Mouse (Mus musculus): ENCODE measurements around the gene Col4a1. TPM values are rescaled to one million over a fixed set of nuclear protein-coding genes. Genes with fewer than 3 reads are reported as not detected.

Col4a1 gene
- total RNA-seq, 4 experiments from 2014 or later: 34.9 to 38.4 (median 36.1) TPM

GRCm38 (mm10) chr8:11299317-11299602 is 13.4 kb downstream of the Col4a1 start:
- DNase-seq (ENCODE audit: low spot score in 2 of 2): no peak

DNA sequence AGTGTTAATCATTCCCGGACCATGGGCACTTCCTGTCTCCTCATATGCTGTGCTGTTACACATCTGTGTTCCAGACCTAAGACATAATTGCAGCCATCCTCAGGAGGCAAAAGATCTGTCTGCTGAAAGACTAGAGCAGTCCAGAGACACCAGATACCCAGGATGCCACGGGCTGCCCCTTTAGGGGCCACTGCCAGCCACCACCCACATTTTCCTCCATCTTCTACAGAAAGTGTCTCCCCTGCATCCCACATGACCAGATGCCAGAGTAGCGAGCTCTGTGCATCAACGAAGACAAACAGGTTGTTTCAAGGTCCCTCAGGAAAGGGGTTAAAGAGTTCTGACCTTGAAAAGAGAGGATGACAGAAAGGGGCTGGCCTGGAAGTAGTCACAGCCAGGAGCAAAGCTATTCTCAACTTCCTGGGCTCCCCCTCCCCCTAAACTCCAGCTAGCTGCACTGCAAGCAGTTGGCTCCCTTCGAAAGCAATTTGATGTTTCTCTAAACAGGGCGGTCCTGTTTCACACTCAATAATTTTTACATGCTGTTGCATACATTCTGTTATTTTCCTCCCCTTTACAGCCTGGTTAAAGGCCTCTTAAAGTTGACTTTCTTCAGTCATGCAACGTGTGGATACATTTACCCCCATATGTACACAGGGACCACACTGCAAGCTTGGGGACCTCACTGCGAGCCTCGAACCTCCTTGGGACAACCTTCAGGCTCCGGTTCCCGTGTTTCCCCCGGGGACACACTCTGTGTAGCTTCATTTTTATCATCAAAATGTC is 13.9 kb downstream of the Col4a1 start:
- no peak for DNase-seq (ENCODE audit: low spot score in 2 of 2)

DNA sequence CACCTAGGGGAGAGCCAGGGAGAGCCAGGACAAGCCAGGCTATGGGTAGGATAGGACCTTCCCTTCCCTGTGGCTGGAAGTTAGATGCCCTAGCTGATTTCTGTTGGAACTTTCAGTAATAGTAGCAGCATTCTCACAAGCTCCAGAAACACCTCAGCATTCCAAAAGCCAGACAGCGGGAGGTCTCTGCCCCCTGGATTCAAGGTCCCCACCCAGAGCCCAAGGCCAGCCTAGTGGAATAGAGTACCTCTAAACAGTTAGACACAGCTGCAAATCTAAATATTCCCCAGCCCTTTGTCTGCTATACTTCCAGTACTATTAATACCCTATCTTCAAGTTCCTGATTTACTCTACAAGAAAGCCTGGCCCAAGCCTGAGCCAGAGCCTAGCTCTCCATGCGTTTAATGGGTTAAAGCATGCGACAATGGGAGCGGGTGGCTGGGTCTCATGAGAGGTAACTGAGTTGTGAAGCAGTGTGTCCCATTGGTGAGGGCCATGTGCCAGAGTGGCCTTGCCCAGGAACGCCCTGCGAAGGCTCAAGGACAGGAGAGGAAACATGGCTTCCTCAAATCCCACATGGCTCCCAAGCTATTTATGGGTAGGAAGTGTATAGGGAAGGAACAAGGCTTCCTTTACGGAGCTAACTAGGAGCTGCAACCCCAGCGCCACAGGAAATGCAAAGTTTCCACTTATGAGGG is 15.3 kb downstream of the Col4a1 start:
- no peak for DNase-seq (ENCODE audit: low spot score in 2 of 2)

- DNase-seq (ENCODE audit: low spot score in 2 of 2): no peak
Observed at GRCm38 (mm10) chr8:11296282-11296943, 16.2 kb downstream of the Col4a1 start.

DNA sequence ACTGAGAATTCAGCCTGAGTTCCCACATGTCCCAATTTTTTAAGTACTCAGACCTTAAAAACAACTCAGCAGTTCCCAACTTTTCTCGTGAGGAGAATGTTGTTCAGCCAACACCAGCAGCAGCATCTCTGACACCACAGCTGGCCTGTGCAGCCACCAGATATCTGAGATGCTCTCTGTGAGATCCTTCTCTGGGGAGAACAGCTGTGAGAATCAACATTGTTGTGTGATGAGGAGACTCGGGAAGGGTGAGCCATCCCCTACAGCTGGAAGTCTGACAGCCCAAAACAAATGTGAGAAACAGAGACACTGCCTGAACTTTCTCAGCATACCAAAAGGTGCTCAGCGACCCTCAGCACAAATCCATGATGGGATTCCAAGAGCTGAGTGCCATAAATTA is 20.0 kb downstream of the Col4a1 start:
- no peak for DNase-seq (ENCODE audit: low spot score in 2 of 2)

DNA sequence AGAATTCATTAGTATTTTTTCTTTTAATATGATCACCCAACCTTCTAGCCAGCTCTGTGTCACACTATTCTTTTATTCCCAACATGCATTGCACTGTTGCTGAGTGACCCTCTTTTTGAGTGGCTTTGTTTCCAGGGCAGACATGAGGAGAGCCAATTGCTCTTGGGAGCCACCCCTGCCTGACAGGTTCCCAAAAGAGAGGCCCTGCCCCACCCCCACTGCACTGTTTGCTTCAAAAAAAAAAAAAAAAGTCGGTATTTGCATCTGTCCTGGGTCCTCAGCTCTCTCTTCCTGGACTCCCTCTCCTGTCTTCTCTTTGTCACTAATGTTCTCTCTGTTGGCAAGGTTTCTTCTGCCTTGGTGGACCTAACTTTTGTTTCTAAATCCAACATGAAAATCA is 22.1 kb downstream of the Col4a1 start:
- DNase-seq (ENCODE audit: low spot score in 2 of 2): no peak

- DNase-seq (ENCODE audit: low spot score in 2 of 2): no peak
Observed at GRCm38 (mm10) chr8:11288286-11288685, 24.3 kb downstream of the Col4a1 start.

DNA sequence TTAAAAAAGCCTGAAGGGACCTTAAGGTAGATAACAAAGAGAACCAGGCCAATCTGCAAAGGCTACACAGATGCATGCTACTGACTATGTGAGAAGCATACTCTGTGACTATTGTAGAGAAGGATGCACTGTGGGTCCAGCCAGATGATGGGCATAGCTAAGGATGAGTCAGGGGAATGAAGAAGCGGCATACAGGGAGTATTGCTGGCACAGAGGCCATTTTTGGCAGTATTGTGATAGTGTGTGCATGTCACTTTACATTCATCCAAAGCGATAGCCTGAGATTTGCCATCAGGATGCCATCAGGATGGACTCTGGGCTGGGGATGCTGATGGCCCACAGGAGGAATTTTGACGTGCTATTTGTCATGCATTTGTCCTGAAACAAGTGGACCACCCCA is 25.5 kb downstream of the Col4a1 start:
- no peak for DNase-seq (ENCODE audit: low spot score in 2 of 2)

DNA sequence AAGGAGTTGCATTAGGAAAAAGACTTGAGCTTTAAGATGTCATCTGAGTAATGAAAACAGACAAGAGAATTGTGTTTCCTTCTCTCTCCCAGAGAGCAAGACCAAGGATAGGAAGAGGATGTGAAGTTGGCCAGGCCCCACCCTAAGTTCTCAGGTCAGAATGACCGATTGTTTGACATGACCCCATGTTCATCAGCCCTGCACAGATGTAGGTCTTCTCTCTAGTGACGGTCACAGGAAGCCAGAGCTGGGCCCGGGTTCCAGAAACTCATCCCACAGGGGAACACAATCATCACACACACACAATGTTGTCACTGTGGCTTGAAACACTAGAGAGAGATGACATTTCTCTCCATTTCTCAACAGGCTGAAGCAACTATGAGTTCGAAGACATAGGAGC is 27.2 kb downstream of the Col4a1 start:
- no peak for DNase-seq (ENCODE audit: low spot score in 2 of 2)

- no peak for DNase-seq (ENCODE audit: low spot score in 2 of 2)
Observed at GRCm38 (mm10) chr8:11283217-11283616, 29.4 kb downstream of the Col4a1 start.

GRCm38 (mm10) chr8:11282696-11283095 is 29.9 kb downstream of the Col4a1 start:
- DNase-seq (ENCODE audit: low spot score in 2 of 2): no peak

GRCm38 (mm10) chr8:11282139-11282538 is 30.5 kb downstream of the Col4a1 start:
- DNase-seq (ENCODE audit: low spot score in 2 of 2): no peak

DNA sequence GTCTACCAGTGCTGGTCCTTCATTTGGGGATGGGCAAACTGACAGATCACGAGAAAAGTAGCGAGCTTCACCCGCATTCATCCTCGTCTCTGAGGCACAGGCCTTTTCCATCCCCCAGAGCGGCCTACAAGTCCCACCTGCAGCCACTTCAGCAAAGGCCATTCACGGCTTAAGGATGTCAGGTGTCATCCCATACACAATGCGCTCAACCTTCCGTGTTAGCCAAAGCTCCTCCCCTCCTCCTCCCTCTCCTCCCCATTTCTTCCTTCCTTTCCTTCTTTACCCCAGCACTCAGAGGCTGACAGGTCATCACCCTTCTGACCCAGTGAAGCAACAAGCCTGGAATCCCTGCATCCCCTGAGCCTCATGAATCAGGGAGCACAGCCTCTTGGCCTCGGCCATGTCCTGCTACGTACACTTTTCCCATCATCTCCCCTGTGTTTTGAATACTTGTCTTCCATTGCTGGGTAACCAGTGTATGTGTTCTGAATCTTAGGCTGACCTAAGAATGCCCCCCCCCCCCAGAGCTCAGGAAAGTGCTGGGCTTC is 31.8 kb downstream of the Col4a1 start:
- DNase-seq (ENCODE audit: low spot score in 2 of 2): no peak

- DNase-seq (ENCODE audit: low spot score in 2 of 2): no peak
Observed at GRCm38 (mm10) chr8:11279296-11279826, 33.3 kb downstream of the Col4a1 start.

GRCm38 (mm10) chr8:11278101-11278611 is 34.5 kb downstream of the Col4a1 start:
- no peak for DNase-seq (ENCODE audit: low spot score in 2 of 2)

GRCm38 (mm10) chr8:11277602-11278051 is 35.0 kb downstream of the Col4a1 start:
- DNase-seq (ENCODE audit: low spot score in 2 of 2): no peak

GRCm38 (mm10) chr8:11276286-11276685 is 36.3 kb downstream of the Col4a1 start:
- DNase-seq (ENCODE audit: low spot score in 2 of 2): no peak

GRCm38 (mm10) chr8:11274415-11274814 is 38.2 kb downstream of the Col4a1 start:
- no peak for DNase-seq (ENCODE audit: low spot score in 2 of 2)

- peak; percentile 87 to 93 for DNase-seq (ENCODE audit: low spot score in 2 of 2)
Observed at GRCm38 (mm10) chr8:11273506-11274158, 39.0 kb downstream of the Col4a1 start.

GRCm38 (mm10) chr8:11272205-11272604 is 40.4 kb downstream of the Col4a1 start:
- no peak for DNase-seq (ENCODE audit: low spot score in 2 of 2)

DNA sequence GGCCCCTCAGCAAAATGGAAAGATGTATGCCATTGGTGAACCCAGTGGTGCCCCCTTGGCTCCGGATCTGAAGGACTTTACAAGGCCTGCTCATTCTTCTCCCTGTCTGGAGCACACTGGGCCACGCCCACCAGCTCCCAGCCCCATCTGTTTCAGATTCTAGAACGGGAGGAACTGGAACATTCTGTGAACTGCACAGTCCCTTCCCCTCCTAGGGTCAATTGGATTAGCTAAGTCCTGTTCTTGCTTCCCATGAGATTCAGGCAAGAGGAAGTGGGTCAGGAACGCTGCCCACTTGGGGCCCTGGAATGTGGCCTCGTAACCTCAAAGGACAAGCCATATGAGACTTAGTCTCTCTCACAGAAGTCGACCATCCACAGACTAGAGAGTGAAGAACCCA is 41.8 kb downstream of the Col4a1 start:
- no peak for DNase-seq (ENCODE audit: low spot score in 2 of 2)
